Mouse (Mus musculus): ENCODE results near the gene Ube2k.

Ube2k gene

DNA sequence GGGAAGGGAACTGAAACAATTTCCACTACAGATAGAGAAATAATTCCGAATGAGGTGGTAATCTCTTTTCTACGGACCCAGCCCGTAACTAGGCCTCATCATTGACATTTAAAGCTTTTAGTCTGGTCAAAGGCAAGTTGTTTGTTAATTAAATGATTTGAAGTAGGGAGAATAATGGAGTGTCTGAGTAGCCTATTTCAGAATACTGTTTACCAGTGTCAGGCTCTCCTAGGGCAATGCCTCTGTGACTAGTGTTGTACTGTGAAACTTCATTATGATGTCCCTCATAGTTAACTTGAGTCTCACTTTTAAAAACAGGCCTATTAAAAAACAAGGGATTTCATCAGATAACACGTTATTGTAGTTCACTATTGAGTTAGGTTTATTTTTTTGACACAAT is 1.1 kb downstream of the Ube2k start:
- DNase-seq (ENCODE audit: low read depth, low spot score) = no peak

DNA sequence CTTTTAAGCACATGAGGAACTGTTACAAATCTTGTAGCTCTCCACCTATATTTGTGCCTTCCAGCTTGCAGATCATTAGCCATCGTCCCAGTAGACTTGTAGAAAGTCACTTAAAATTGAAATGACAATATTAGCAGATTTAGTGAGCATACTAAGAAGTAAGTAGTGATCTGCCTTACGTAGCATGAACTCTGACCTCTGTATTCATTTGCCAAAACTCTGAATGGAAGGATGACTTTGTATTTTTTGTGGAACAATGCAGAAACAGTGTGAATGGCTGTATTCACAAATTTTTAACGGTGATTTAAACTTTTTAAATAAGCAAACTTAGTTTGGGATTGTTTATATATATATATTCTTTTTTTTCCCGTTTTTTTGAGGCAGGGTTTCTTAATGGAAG is 1.8 kb downstream of the Ube2k start:
- no peak for DNase-seq (ENCODE audit: low read depth, low spot score)

DNA sequence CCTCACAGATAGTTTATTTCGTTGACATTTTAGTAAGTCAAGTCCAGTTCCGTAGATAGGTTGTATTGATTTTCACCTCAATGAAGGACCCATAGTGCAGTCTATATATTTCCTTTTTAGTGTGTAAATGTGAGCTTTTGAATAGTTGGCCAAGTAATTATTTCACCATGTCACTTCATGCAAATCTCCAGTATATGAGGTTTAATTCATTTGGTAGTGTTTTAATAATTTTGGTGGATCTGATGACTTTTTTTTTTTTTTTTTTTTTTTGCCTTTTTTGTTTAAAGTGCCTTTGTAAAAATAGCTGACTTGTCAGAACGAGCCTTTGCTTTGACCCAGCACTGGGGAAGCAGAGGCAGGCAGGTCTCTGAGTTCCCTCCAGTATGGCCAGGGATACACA is 2.8 kb downstream of the Ube2k start:
- DNase-seq (ENCODE audit: low read depth, low spot score) = no peak

DNA sequence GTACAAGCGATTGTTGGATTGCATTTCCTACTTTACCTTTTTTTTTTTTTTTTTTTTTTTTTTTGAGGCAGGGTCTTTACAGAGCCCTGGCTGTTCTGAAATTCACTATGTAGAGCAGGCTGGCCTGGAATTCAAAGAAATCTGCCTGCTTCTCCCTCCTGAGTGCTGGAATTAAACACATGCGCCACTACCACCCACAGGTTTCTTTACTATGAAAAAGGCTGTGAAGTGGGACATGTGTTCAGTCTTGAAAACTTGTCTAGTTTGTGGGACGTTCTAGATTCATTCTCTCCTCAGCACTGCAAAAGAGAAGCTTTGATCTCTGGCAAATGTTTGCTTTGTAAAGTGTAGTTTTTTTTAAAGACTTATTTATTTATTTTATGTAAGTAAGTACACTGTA is 4.9 kb downstream of the Ube2k start:
- DNase-seq (ENCODE audit: low read depth, low spot score) = no peak

DNA sequence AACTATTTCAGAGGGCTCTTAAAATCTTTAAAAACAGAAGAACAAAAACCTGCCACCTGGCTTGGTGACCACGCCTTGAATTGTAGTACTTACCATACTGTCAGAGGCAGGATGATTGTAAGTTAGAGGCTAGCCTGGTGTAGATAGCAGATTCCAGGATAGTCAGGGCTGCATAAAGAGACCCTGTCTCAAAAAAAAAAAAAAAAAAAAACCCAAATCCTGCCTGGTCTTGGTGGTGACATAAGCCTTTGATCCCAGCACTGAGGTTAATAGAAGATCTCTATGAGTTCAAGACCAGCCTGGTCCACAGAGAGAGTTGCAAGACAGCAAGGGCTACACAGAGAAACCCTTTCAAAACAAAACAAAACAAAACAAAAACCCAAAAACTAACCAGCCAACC is 6.5 kb downstream of the Ube2k start:
- DNase-seq (ENCODE audit: low read depth, low spot score) = no peak

DNA sequence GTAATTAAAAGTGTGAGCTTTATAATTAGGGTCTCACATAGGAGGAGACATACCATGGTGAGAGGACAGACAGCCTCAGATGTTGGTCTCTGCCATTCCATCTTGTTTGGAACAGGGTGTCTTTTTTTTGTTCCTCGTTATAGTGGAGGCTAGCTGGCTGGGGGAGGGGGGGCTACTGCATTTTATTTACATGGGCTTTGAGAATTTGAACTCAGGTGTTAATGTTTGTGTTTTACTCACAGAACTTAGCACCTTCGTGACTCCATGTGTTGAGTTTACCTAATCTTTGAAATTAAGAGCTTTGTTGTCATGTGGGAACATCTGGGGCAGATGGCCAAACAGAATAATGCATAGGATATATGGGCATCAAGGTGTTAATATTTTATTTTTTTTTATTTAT is 7.6 kb downstream of the Ube2k start:
- DNase-seq (ENCODE audit: low read depth, low spot score) = no peak

DNA sequence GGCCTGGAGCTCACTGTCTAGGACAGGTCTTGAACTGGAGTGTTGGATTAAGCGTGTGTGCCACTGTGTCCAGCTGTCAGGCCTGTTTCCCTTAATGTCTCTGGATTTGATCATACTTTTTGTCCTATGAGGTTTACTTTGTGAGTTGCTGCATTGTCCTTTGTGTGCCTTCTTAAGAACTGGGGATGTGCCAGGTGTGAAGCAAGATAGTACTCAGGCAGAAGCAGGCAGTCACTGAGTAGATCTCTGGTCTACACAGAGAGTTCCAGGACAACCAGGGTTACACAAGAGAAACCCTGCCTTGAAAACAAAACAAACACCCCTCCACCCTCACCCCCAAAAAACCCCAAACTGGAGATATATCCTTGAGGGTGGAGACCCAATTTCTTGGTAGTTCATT is 12.6 kb downstream of the Ube2k start:
- DNase-seq (ENCODE audit: low read depth, low spot score) = no peak

DNA sequence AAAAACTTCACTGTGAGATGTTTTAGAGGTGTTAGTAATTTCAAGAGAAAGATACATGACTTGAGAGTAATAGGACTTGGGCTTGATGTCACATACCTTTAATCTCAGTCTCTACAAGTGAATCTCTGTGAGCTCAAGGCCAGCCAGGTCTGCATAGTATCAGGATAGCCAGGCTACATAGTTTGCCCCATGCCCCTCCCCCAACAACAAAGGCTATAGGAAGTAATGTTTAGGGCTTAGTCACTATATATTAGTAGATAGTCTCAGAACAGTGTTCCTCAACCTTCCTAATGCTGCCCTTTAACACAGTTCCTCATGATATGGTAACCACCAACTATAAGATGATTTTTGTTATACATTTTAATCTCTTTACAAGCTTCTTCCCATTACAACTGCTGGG is 20.1 kb downstream of the Ube2k start:
- no peak for DNase-seq (ENCODE audit: low read depth, low spot score)

DNA sequence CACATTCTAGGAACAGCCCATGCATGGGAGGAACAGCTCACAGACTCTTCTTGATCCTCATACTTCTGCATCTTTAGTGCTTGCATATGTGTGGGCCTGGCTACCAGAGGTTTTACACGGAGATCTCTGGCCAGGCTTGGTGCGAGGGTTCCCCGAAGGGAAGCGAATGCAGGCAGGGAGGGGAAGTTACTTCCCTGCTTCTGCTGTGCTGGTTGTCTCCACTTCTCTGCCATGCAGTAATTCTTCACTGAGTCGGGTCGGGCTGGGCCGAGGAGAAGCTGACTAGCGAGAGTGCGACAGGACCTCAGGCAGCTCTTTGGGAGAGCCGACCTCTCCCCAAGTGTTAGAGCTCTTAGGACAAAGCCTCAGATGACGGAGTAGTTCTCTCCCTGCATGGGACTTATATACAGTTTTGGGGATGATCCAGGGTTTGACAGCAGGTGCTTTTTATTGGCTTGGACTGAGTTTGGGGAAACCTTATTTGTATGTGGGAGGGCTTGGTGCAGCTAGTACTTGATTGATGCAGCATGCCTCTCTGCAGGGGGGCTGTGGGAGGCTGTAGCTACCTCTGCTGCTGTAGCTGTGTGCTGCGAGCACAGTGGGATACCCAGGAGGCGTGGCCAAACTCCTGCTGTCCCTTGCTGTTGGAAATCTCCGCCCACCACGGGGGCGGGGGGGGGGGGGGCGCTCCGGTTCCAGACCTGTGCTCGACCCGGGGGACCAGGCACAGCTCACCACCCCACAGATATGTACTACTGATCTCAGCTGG is 24.3 kb downstream of the Ube2k start:
- peak; percentile 91 for DNase-seq (ENCODE audit: low read depth, low spot score)

DNA sequence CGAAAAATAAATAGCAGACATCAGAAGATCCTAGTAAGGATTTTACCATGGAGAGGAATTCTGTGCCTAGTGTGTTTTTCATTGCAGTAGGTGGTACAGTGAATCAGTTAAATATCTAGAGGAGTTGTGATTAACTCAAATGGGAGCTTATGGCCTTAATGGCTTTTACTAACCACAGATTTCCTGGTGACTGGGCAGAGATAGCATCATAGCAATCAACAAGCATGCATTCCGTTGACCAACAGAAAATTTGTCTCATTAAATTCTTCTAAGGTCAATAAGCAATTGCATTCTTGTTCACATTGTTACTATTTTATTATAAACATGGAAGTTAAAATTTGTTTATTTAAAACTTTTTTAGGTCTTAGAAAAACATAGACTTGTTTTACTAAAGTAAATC is 28.5 kb downstream of the Ube2k start:
- DNase-seq (ENCODE audit: low read depth, low spot score) = no peak

DNA sequence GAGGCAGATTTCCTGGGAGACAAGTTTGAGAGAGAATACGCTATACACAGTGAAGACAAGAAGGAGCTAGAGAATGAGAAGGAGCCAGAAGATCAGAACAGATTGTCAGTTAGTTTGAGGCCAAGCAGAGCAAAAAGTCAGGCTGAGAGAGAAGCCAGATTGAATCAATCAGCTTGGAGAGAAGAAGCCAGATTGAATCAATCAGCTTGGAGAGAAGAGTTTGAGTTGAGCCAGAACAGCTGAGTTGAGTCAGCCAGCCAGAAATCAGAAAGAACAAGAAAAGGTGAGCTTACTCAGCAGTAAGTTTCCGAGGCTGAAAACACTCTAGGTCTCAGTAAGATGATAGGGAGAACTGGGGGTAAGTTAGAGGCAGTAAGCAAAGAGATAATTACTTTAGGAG is 37.8 kb downstream of the Ube2k start:
- no peak for DNase-seq (ENCODE audit: low read depth, low spot score)

DNA sequence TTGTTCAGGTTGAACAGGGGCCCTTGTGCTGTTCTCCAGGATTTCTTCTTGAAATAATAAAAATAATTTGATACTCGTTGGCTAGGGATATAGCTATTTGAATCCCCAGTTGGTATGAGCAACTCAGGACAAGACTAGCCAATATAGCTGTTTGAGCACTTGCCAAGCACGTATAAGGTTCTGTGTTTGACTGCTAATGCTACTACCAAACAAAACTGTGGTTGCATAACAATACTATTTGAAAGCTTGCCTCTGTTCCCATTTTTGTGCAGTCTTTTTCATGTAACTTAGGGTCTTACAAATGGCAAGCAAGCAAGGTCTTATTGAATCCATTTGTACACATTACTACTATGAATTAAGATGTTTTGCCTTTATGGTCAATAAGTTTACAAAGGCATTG is 38.9 kb downstream of the Ube2k start:
- no peak for DNase-seq (ENCODE audit: low read depth, low spot score)

DNA sequence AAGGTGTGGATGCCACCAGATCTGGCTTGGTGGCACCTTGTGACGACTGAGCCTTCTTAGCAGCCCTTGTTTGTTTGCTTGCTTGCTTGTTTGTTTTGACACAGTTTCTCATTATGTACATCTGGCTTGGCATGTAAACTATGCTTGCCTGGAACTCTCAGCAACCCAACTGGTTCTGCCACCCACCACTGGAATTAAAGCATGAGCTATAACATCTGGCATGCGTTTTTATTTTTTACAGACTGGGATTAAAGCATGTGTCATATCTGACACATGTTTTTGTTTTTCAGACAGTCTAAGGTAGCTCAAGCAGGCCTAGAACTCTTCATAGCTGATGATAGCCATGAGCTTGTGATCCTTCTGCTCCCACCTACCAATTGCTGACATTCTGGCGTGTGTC is 41.5 kb downstream of the Ube2k start:
- no peak for DNase-seq (ENCODE audit: low read depth, low spot score)

DNA sequence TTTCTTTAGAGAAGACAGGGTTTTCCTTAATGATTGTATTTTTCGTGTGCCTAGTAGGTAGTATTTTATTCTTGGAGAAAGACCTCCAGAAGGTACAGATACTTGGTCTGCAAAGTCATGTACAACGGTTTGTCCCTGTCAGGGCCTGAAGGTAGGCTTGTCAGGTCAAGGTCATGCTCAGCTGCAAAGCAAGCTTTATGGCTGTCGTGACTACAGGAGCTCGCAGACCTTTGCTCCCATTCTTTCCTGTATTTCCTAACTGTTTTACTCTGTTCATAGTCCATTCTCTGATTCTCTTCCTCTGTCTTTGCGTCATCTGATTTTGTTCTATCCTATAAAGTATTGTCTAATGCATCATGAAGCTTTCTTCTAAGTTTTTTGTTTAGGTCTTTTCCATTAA is 49.3 kb downstream of the Ube2k start:
- DNase-seq (ENCODE audit: low read depth, low spot score) = no peak

DNA sequence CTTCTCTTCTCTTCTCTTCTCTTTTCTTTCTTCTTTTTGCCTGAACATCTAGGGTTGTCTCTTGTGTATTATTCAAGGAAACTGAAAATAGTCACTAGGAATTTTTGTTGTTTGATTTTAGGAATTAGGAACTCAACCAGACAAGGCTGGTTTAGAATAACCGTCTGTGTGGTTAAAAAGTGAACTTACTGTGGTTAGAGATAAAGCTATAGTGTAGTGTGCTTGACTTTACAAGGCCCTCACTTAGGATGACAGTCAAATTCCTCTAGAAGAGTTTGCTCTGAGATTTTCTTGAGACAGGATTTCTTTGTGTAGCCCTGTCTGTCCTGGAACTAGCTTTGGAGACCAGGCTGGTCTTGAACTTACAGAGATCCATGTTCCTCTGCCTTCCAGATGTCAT is 53.2 kb downstream of the Ube2k start:
- no peak for DNase-seq (ENCODE audit: low read depth, low spot score)

DNA sequence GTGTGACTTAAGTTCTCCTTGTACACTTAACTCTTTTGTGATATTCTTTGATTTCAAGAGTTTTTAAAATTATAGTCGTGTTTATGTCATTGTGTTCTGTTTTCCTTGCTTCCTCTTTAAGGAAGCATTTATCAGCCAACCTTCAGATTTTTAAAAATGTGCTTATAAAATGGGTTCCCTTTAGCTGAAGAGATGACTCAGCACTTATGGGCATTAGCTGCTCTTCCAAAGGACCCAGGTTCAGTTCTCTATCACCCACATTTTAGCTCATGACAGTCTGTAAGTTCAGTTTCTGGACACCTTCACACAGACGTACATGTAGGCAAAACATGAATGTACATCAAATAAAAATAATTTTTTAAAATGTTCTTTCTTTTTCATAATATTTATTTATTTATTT is 55.4 kb downstream of the Ube2k start:
- no peak for DNase-seq (ENCODE audit: low read depth, low spot score)

DNA sequence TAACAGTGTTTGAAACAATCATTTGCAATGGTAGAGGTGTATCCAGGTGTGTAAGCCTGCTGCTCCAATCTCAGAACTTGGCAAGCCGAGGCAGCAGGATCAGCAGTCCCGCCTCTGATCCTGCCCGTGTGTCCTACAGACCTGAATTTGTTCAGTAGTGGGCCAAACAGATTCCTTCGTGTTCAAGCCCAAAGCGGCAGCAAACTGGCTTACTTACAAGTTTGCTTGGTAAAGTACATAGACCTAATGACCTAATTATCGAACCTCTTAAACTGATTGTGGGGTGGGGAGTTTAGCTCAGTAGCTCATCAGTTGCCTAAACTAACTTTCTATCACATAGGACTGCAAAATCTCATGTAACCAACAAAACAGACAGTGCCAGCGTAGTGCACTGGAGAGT is 62.6 kb downstream of the Ube2k start:
- DNase-seq (ENCODE audit: low read depth, low spot score) = no peak

DNA sequence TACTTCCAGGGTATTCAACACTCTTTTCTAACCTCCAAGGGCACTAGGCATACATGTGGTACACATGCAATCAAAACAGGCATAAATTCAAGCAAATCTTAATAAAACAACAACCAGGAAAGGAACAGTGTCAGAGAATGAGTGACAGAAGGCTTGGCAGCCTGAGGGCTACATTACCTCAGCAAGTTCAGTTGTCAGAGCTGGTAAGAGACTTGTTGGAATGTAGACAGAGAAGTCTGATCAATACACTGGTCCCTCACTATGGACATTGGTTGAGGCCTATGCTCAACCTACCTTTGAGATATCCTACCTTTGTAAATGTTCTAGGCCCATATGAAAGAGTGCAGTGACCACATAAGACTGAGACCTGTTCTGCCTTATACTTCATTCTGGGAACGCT is 69.8 kb downstream of the Ube2k start:
- no peak for DNase-seq (ENCODE audit: low read depth, low spot score)

DNA sequence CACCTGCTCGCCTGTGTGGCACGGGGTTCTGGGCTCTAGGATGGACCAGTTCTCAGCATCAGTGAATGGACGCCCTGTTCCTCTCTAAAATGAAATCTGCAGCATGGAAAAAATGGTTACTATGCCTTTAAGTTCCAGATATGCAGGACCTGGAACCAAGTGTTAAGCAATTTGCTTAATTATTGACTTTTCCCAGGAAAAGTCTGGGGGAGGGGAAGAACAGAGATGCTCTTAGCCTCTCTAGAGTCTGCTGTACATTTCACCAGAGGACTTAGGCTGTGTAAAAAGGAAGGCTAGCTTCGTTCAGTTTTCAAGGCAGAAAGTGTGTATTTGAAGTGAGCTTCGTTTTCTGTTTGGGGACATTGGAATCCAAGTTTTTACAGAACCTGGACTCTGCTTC is 72.7 kb downstream of the Ube2k start:
- DNase-seq (ENCODE audit: low read depth, low spot score) = no peak

DNA sequence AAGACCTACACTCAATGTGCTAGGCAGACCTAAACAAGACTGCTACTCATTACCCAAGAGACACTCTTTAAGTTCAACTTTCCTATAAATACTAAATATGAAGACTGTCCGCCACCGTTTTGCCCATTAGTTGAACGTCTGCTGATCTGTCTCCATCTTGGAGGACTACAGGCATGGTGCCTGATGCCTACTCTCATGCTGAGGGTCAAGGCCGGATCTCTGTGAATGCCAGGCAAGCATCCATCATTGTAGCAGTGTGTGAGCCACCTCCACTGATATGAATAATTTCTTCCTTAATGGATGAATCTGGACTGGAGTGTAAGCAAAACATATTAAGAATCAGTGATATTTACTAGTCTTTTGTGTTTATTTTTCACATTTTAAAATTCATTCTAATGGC is 73.5 kb downstream of the Ube2k start:
- no peak for DNase-seq (ENCODE audit: low read depth, low spot score)

DNA sequence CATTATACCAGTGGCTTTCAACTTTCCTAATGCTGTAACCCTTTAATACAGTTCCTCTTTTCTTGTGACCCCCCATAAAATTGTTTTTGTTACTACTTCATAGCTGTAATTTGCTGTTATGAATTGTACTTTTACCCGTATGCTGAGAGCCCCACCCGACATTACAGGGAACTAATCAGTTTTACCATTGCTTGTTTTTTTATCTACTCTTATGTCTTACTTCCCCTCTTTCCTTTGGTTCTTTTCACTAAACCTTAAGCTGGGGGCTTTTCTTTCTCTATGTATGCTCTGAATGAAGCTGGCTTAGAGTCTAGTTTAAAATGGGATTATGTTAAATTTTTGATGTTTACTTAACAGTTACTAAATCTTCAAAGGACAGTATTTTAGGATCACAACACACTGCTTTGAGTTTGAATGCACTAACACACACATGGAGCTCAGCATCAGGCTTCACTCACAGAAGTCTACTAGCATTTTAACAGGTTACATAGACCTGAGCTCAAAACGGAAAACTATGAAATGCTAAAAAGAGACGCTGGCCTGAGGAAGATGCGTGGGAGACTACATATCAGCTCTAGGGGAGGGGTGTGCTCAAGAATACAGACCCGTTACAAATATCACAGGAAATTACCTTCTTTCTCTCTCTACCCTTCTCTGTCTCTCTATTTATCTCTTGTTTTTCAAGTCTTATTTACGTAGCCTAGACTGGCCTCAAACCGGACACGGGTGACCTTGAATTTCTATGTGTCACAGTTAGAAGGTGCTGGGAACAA is 76.3 kb downstream of the Ube2k start:
- no peak for DNase-seq (ENCODE audit: low read depth, low spot score)

DNA sequence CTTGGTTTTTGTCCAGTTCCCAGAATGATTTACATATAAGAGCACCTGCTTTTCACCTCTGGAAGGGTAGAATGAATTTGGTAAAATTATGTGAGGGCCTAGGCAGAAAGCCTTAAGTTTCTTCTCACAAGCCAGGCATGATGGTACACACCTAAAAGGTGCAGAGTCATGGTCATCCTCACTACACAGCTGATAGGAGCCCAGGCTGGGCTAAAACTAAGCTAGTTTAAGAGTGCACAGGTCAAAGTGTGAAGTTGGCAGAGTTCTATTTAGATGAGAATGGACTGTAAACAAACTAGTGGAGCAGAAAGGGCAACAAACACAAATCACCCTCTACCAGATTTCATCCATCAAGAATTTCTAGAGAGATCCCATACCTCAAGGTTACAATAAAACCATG is 87.3 kb downstream of the Ube2k start:
- DNase-seq (ENCODE audit: low read depth, low spot score) = no peak

DNA sequence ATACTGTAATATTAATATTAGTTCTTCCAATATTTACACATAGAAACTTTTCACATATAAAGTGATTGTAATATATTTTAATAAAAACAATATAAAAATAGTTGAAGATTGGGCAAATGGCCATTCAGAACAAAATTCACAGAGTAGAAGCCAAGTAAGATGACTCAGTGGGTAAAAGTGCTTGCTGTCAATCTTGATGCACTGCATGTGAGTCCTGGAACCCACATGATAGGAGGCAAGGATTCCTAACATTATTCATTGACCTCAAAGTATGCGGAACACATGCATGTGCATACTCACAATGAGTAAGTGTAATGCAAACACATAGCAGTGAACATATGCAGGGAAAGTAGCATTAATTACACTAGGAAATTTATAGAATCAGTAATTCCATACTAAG is 101.9 kb downstream of the Ube2k start:
- DNase-seq (ENCODE audit: low read depth, low spot score) = no peak

Measured in ES-CJ7 (cell line).